Mouse (Mus musculus): ENCODE results near the gene Cog1. TPM values are rescaled to one million over a fixed set of nuclear protein-coding genes. Genes with fewer than 3 reads are reported as not detected.
A peak's percentile ranks its signal among the peaks of the same experiment; 100 is the strongest.
"Not testable (repeated sequence)": the region's sequence is repeated elsewhere in the genome, so short reads cannot be mapped to it uniquely, and the experiment has no call there.

Gene Cog1
- total RNA-seq, 1 experiment from 2014 or later = 31.9 TPM

DNA sequence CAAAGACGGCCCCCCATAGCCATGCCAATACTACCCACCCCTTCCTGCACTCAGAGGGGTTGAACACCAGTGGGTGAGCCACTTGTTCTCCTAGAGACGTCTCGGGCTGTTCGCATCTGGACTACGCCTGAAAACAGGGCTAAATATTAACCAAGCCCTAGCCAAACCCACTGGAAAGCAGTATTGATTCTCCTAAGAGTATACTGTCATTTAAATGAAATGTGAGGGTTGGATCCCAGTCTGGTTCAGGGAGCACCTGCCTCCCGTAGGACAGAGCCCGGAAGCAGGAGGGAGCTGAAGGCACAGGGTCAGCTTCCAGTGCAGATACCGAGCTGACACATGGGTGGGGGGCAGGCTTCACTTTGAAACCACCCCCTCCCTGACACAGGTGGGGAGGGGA lies 17.1 kb upstream of the Cog1 start:
- DNase-seq = no peak

DNA sequence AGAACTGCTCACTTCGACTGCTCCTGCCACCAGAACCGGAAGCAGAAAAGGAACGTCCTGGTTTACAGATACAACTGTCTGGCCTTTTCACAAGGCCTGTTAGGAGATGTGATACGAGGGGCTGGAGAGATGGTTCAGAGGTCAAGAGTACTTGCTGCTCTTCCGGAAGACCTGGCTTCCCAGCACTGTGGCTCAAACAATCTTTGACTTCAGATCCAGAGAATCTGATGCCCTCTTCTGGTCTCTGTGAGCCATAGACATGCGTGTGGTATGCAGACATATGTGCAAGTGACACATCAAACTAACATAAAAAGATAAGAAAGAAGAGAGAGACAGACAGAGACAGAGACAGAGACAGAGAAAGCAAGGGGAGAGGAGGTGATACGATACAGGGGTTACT lies 16.7 kb upstream of the Cog1 start:
- DNase-seq = no peak

DNA sequence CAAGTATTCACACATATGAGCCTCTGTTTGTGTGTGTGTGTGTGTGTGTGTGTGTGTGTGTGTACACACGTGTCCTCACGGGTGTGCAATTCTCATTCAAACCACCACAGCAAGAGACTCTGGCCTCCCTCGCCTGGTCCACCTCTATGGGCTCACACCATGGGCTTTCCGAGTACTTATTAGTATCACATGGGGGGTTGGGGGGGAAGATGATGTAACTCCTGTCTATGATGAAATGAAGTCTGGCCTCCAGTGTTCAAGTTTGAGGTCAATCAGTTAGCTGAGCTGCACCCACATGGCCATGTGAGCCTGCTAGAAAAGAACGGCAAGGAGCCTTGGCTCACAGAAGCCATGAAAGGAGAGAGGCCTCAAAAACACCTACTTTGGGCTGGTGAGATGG lies 15.6 kb upstream of the Cog1 start:
- DNase-seq = no peak

DNA sequence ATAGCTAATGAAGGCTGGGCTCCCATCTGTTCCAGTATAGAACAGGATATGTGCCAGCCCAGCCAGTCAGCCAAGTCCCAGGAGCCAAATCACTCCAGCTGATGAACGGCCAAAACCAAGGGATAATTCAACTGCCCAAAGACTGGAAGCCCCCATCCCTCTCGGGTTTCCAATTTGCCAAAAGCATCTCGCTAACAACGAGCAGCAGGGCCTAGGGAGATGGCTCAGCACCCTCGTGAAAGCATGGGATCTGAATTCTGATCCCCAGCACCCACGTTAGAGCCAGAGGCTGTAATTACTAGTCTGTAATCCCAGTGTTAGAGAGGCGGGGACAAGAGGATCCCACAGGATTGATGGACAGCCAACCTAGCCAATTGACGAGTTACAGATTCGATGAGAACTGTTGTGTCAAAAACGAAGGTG lies 14.3 kb upstream of the Cog1 start:
- no peak for DNase-seq

DNA sequence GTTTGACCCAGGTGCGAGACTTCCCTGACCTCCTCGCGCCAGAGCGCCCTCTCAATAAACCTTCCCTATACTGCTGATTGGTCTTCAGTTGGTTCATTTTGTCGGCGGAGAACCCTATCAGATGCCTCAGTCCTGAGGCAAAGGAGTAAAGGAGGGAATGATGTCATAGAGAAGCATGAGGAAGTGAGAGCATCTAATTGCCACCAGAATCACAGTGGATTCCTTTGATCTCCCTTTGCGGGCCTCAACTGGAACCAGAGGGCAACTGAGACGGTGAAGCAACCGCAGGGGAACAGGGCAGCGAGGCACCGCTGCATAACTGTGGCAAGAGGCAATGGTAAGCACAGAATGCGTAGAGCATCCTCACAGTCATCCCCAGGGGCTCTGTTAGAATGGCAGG lies 10.3 kb upstream of the Cog1 start:
- no peak for DNase-seq

DNA sequence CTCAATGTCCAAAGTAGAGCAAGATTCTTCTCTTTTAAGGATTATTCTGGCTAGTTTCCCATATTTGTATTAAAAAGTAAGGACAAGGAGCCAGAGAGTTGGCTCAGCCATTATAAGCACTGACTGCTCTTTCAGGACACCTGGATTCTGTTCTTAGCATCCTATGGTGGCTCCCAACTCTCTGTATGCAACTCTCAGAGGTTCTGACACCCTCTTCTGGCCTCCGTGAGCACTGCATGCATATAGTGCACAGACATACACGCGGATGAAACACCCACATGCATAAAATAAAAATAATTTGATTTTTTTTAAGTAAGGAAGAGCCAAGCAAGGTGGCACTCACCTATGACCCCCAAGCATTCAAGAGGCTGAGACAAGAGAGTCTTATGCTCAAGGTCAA lies 3.8 kb upstream of the Cog1 start:
- DNase-seq = no peak

DNA sequence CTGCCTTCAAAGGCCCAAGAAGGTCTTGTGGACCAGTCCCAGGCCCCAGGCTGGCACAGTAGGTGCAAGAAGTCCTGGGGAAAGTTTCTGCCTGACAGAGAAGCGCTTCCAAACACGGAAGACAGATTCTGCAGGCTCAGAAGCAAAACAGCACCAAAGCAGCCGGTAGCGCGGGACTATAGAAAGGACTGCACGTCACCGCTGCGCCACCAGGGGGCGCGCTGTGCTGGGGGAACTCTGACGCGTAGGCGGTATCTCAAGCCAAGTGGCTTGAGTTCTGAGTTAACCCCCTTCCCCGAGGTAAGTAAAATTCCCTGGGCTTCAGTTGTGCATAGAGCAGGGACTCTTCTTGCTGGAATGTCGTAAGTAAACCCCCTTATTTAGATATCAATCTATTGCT lies 817 bp upstream of the Cog1 start:
- peak; percentile 91 for DNase-seq

DNA sequence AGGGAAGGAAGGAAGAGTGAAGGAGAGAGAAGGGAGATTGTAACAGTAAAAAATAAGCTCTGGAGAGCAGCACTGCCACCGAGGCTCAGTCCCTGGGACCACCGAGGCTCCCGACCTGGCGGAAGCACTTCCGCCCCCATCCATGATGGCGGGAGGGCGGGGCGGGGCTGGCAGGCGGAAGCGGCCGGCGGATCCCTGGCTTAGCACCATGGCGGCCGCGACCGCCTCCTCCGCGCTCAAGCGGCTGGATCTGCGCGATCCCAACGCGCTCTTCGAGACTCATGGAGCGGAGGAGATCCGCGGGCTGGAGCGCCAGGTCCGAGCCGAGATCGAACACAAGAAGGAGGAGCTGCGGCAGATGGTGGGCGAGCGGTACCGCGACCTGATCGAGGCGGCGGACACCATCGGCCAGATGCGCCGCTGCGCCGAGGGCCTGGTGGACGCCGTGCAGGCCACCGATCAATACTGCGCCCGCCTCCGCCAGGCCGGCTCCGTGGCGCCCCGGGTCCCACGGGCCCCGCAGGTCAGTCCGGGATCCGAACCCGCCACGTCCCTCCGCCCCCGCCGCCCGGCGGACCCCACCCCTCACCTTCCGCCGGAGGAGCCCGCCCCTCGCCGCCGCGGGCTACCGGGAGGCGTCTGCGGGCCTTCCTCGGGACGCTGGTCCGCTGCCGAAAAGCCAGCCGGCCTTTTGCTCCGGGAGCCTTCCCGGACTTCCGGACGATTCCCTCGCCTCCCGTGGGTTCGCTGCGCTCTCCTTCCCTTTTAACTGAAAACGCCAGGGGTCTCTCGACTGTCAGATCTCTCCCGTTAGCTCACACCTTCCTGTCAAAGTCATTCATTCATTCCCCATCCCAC lies 613 bp downstream of the Cog1 start, which contains the start of gene Slc39a11:
Gene Slc39a11, minus strand, starts transcription at position 727 of the 858 bp plus-strand sequence.
- DNase-seq = peak; percentile 83

DNA sequence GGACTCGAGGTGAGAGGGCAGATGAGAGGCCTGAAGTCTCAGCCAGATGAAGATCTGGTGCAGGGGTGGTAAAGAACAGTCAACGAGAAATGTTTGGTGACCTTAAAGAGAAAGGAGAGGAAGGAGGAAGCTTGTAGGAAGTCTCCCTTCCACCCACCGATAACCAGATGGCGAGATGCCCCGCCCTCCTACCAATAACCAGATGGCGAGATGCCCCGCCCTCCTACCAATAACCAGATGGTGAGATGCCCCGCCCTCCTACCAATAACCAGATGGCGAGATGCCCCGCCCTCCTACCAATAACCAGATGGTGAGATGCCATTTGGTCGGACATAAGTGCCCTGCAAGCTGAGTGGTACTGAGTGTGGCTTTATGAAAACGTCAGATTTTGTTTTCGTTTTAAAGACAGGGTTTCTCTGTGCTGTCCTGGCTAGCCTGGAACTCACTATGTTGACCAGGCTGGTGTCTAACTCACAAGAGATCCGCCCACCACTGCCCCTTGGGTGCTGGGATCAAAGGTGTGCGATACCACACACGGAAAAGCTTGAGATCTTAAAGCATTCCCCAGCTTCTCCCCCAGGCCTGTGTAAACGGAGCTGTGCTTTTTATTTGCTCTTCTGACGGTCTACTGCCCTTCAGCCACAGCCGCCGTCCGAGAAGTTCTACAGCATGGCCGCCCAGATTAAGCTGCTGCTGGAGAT lies 2.4 kb downstream of the Cog1 start:
- no peak for DNase-seq

DNA sequence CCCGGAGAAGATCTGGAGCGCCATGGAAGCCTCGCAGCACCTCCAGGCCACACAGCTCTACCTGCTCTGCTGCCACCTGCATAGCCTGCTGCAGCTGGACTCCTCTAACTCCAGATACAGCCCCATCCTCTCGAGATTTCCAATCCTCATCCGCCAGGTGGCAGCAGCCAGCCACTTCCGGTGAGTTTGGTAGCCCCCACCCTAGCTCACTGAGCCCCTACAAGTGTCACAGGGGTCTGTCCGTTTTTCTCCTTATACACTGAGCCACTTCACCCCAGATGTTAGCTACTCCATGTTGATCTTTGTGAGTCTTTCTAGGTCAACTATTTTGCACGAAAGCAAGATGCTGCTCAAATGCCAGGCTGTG lies 2.9 kb downstream of the Cog1 start:
- DNase-seq = peak; percentile 55

DNA sequence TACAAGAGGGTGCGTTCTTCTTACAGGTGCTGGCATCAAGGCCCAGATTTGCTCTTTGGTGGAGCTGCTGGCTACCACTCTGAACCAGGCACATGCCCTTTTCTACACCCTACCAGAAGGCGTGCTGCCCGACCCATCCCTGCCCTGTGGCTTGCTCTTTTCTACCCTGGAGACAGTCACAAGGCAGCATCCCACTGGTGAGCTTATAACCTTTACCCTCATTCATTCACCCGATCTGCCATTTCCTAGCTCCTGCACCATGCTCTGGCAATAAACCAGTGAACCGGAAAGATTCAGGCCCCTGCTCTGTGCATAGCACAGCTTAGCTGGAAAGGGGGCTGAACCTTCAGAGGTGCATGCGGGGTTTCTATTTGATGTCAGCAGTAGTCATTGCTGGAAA lies 3.5 kb downstream of the Cog1 start:
- DNase-seq = no peak

DNA sequence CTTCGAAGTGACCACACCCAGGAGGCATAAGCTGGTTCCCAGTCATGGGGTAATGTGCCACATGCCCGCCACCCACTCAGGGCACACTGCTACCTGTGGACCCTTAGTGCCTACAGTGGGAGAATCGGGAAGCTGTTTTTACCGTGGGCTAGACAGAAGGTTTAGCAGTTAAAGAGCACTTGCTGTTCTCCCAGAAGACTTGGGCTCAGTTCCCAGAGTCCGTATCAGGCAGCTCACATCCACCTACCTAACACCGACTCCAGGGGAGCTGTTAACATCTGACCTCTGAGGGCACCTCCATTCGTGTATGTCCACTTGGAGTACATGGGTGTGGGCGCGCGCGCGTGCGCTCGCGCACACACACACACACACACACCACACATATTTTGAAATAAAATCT lies 5.1 kb downstream of the Cog1 start:
- no peak for DNase-seq

DNA sequence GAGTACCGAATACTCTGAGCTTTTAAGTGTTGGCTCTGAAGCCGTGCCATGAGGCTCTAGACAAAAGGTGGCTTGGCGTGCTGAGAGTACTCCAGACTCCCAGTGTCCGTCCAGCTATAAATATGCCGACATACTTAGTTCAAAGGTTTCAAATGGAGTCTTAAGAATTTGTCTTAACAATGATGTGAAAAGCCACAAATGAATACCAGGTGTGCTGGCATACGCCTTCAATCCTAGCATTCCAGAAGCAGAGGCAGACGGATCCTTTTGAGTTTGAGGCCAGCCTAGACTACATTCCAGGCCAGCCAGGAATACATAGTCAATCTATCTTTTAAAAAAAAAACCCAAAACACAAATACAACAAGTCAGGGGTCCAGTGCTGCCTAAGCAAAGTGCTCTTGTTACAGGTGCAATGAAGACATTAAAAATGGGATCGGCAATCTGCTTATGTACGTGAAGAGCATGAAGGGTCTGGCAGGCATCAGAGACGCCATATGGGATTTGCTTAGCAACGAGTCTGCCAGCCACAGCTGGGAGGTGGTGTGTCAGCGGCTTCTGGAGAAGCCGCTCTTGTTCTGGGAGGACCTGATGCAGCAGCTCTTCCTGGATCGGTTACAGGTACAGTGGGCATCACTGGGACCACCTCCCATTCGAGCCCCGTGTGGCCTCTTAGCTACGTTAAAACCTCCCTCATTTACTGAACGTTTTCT lies 5.7 kb downstream of the Cog1 start:
- DNase-seq = no peak

DNA sequence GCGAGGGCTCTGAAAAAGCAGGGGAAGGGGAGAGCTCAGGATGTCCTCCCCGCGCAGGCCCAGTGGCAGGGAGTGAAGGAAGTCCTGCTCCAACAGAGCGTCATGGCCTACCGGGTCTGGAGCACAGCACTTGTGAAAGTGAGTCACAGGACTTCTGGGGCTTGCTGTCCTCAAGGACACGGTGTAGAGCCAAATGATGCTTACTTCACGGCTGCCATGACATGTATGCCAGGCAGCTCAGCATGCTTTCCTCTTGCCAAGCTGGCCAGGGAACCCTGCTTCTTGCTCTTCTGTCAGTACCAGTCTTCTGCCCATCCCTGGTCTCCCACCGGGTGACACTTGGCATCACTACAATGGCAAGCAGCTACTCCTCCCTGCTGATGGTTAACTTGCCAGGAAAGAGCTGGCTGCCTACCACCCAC lies 7.6 kb downstream of the Cog1 start:
- DNase-seq = peak; percentile 75

DNA sequence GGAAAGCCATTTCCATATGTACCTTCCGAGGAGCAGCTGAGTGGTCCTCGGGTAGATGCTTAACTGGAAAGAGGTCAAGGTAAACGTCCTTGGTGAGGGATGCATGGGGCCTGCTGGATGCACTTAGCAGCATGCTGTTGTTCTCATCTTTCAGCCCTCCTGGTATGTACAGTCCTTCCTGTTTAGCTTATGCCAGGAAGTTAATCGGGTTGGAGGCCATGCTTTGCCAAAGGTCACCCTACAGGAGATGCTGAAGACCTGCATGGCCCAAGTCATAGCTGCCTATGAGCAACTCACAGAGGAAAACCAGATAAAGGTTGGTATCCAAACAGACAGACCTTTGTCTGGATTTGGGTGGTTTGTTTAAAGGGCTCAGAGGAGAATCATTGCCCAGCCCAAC lies 8.3 kb downstream of the Cog1 start:
- DNase-seq = no peak

DNA sequence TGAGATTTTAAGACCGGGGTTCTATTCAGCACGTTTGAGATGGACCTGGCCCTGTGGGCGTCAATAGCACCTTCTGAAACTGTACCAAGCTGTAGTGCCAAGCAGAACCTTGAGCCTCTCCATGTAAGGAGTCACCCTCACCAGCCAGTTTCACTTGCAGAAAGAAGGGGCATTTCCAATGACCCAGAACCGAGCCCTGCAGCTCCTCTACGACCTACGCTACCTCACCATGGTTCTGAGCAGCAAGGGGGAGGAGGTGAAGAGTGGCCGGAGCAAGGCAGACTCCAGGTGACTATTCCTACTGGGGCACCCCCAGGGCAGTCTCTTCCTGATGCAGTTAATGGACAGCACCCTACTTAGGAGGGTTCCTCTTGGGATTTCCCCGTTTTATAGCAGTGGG lies 9.3 kb downstream of the Cog1 start:
- no peak for DNase-seq

DNA sequence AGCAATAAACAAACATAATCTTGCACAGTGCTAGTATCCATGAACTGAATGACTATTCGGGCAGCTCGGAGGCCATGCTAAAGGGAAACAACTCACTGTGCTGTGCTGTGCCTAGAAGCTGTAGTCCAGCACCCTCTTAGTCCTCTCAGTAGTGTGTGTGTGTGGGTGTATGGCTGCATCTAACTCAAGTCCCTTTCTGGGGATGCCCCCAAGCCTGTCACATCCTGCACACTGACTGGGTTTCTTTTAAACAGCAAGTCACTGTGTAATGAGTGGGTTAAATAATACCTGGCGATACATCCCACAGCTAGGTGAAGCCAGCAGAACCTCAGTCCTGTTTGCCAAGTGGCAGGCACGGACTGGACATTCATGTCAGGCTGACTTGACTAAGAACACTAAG lies 9.8 kb downstream of the Cog1 start:
- no peak for DNase-seq

DNA sequence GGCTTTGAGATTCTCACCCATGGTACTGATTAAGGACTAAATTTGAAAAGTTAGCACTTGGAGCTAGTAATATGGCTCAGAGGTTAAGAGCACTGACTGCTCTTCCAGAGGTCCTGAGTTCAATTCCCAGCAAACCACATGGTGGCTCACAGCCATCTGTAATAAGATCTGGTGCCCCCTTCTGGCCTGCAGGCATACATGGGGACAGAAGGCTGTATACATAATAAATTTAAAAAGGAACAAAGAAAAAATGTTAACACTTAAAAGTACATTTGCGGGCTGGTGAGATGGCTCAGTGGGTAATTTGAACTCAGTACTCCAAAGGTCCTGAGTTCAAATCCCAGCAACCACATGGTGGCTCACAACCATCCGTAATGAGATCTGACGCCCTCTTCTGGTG lies 11.2 kb downstream of the Cog1 start:
- not testable (repeated sequence) for DNase-seq

DNA sequence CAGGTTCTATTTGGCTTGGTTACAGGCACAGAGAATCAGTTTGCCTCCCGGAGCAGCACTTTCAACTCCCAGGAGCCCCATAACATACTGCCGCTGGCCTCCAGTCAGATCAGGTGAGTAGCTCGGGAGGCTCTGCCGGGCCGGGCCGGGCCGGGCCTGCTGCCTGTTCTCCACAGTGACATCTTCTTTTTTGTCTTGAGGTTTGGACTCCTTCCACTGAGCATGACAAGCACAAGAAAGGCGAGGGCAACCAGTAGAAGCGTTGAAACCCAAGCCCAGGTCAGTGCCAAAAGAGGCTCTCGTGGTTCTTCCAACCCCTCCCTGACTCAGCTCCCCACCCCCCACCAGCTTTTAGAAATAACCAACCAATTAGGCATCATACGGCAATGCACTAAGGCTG lies 12.0 kb downstream of the Cog1 start:
- no peak for DNase-seq

DNA sequence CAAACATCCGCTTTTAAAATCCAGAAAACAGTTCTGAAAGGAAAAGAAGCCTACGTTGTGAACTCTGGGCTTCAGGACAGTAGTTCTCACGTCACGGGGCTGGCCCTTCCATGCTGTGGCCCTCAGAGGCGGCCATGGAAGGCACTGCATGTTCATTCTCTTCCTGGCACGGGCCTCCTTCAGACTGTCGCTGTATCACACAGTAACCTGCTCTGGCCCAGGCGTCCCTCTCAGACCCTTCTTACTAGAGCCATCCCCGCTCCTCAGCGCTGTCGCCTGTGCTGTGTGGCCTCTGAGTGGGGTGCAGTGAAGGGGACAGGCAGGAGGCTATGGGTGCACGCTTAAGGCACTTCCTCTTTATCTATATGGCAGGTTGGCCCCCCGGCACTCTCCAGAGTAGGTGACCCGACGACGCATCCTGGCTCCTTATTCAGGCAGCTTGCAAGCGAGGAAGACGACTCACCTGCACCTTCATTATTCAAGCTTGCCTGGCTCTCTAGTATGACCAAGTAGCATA lies 12.9 kb downstream of the Cog1 start:
- DNase-seq = no peak

DNA sequence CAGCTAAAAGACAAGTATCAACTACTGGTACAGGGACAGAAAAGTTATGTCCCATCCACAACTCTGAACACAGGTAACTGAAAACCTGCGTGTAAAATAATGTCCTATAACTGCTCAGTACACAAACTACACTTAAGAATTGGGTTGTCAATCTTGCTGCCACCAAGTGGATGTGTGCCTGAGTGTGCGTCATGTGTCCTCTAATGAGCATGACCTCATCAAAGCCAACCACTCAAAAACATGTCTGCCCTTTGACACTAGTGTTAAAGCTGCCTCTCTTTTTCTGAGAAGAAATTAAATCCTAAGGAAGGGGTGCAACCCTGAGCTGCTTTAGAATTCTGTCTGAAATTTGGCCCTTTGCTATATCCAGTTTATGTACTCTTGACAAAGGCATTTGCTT lies 15.3 kb downstream of the Cog1 start:
- no peak for DNase-seq

DNA sequence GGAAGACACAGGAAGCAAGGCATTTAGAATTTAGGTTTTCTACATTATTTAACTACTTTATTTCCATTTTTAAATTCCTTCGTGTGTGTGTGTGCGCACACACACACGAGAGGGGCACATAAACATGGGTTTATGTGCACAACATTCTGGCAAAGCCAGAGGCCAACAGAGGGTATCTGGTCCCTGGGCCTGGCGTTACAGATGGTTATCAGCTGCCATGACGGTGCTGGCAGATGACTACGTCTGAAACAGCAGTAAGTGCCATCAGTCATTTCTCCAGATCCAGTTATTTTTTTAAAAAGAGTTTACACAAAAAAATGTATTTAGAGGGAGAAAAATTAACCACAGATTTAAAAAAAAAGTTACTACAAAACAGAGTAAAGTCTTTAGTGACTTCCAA lies 17.2 kb downstream of the Cog1 start:
- DNase-seq = no peak

DNA sequence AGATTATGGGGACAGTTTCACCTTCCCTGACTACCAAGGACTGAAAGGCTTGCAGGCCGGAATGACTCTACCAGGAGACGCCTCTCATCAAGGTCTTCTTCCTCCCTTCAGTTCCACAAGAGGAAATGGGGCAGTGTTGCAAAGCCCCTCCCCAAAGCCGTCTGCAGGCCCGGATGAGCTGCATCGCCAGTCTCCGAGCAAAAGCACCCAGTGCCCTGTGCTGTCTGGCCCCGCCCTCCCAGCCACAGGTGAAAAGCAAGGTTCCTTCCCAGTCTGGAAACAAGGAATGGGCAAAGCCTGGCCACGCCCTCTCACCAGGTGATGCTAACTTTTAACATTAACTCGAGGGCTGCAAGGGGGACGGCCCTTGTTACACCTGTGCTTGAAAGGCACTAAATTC lies 17.7 kb downstream of the Cog1 start:
- peak; percentile 55 for DNase-seq

All from adrenal gland, postnatal 14 days (tissue).